Mouse (Mus musculus) adrenal gland, postnatal 36 days (tissue): ENCODE data around the gene Mmp11. TPM values are rescaled to one million over a fixed set of nuclear protein-coding genes. Genes with fewer than 3 reads are reported as not detected.
"Not testable (repeated sequence)": the region's sequence is repeated elsewhere in the genome, so short reads cannot be mapped to it uniquely, and the experiment has no call there.

Experiments
- DNase-seq, 2 experiments: peaks; one replicate each; pipeline ENCODE4 v3.0.0; 2021; ENCODE audit warnings: mixed read lengths in 1 of 2
- total RNA-seq, 2 experiments: library from RNA; stranded (reverse); gene quantifications; 2 replicates each; pipeline ENCODE4 v1.2.3; 2021

The Mmp11 gene
- total RNA-seq, 2 experiments from 2014 or later: 8.6 to 10.1 TPM

GRCm38 (mm10) chr10:75896208-75896607, 40.1 kb downstream of the Mmp11 start:
- DNase-seq: no peak

- DNase-seq: no peak
Observed at GRCm38 (mm10) chr10:75895730-75896129, 40.6 kb downstream of the Mmp11 start.

- no peak for DNase-seq
Observed at GRCm38 (mm10) chr10:75894601-75895000, 41.7 kb downstream of the Mmp11 start.

GRCm38 (mm10) chr10:75893089-75893750, 43.1 kb downstream of the Mmp11 start, which contains the start of gene Derl3:
Gene Derl3, plus strand, starts transcription at chr10:75893413.
- peak; percentile 95 for DNase-seq

GRCm38 (mm10) chr10:75889406-75890153, 46.7 kb downstream of the Mmp11 start:
- no peak for DNase-seq

GRCm38 (mm10) chr10:75887504-75887903, 48.8 kb downstream of the Mmp11 start:
- DNase-seq: not testable (repeated sequence)

GRCm38 (mm10) chr10:75884742-75885141, 51.6 kb downstream of the Mmp11 start:
- DNase-seq: no peak

GRCm38 (mm10) chr10:75883232-75883552, 53.1 kb downstream of the Mmp11 start:
- peak; percentile 77 to 83 for DNase-seq

- DNase-seq: no peak
Observed at GRCm38 (mm10) chr10:75882433-75883231, 53.7 kb downstream of the Mmp11 start.

GRCm38 (mm10) chr10:75881578-75882432, 54.5 kb downstream of the Mmp11 start:
- no peak for DNase-seq

GRCm38 (mm10) chr10:75880771-75881577, 55.3 kb downstream of the Mmp11 start:
- peak; percentile 69 to 72 for DNase-seq

GRCm38 (mm10) chr10:75880351-75880750, 55.9 kb downstream of the Mmp11 start:
- no peak for DNase-seq

- no peak for DNase-seq
Observed at GRCm38 (mm10) chr10:75878836-75879235, 57.5 kb downstream of the Mmp11 start.

- peak; percentile 41 to 44 for DNase-seq
Observed at GRCm38 (mm10) chr10:75873543-75874170, 62.6 kb downstream of the Mmp11 start.

Other genes with a start within 250 kb of the Mmp11 start
- 10 to 100 TPM; 32.9 to 35.1 TPM for gene Cabin1, start 172.2 kb downstream of the Mmp11 start, total RNA-seq
- 100 to 1,000 TPM; 107 to 161 TPM for gene Ddt, start 163.1 kb downstream of the Mmp11 start, total RNA-seq
- gene Gm20441, start 155.5 kb downstream of the Mmp11 start, total RNA-seq: under 1 TPM in 1 of 2 experiments, not detected in 1; 0.53 TPM
- 10 to 100 TPM; 14.9 to 28.7 TPM for gene Gstt3, start 155.1 kb downstream of the Mmp11 start, total RNA-seq
- 10 to 100 TPM; 37.6 to 47.8 TPM for gene Gstt1, start 137.9 kb downstream of the Mmp11 start, total RNA-seq
- not detected for gene Gstt4, start 114.0 kb downstream of the Mmp11 start, total RNA-seq
- gene Gstt2, start 99.1 kb downstream of the Mmp11 start, total RNA-seq: 10 to 100 TPM; 30.0 to 32.0 TPM
- 100 to 1,000 TPM; 313 to 319 TPM for gene Mif, start 76.3 kb downstream of the Mmp11 start, total RNA-seq
- 1 to 10 TPM in 1 of 2 experiments, under 1 TPM in 1; 0.93 to 2.8 TPM for gene Derl3, start 43.1 kb downstream of the Mmp11 start, total RNA-seq
- 10 to 100 TPM; 77.5 to 89.1 TPM for gene Smarcb1, start 14.9 kb downstream of the Mmp11 start, total RNA-seq
- 1,000 to 10,000 TPM; 1,047 to 1,196 TPM for gene Chchd10, start 3.4 kb downstream of the Mmp11 start, total RNA-seq
- gene Gm867, start 4.2 kb upstream of the Mmp11 start, total RNA-seq: 1 to 10 TPM in 1 of 2 experiments, under 1 TPM in 1; 0.83 to 2.3 TPM
- gene Vpreb3, start 6.6 kb upstream of the Mmp11 start, total RNA-seq: not detected
- gene Gm5134, start 18.0 kb upstream of the Mmp11 start, total RNA-seq: not detected
- gene Zfp280b, start 96.2 kb upstream of the Mmp11 start, total RNA-seq: 1 to 10 TPM; 8.5 to 8.8 TPM
- gene Slc5a4b, start 174.5 kb upstream of the Mmp11 start, total RNA-seq: not detected
- gene Slc5a4a, start 211.0 kb upstream of the Mmp11 start, total RNA-seq: not detected